Mouse (Mus musculus) c-Kit-positive CD71-negative TER-119-negative erythroid progenitor cells, embryonic 14.5 days (primary cell): ENCODE data around the gene Plxna2.

Experiments used
- DNase-seq: peaks from one replicate; pipeline ENCODE4 v3.0.0-alpha.2; 2013; ENCODE audit warnings: low read depth

Gene Plxna2

DNA sequence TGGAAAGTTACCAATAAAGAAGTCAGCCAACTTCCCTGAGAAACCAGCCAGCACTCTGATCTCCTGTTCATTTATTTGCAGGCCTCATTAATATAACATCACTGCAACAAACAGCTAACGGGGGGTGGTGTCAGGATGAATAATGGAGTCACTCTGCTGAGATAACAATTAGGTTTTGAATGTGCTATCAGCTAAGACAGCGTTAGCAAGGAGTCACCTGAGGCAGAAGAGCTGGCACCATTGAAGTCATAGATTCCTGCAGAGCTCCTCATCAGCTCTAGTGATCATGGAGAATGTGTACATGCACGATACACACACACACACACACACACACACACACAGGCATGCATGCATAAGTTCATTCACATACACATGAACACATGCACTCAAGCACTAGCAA, 154.0 kb downstream of the Plxna2 start:
- no peak for DNase-seq

- no peak for DNase-seq
These were observed 155.9 kb downstream of the Plxna2 start for GRCm38 (mm10) chr1:194773899-194774298.

DNA sequence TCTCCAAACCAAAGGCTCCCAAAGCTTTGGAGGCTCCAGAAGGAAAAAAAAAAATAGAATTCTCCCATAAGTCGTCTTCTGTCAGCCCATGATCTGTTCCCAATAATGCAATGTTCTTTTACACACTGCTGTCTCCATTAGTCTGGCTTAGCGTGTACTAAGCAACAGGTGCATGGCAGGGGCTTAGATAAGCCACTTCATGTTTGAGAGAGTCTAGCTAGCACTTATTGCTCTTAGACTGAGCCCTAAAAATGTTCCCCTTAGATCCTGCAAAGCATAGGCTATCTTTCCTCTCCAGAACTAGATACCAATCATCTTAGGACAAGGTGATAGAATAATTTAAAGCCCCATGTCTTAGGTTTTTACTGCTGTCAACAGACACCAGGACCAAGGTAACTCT, 156.3 kb downstream of the Plxna2 start:
- no peak for DNase-seq

DNA sequence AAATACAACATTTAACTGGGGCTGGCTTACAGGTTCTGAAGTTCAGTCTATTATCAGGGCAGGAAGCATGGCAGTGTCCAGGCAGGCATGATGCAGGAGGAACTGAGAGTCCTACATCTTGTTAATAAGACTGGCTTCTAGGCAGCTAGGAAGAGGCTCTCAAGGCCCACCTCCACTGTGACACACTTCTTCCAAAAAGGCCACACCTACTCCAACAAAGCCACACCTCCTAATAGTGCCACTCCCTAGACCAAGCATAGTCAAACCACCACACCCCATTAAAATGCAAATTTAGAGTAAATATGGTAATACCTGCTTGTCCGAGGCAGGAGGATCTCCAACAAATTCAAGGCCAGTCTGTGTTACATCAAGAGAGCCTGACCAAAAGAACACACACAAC, 156.7 kb downstream of the Plxna2 start:
- no peak for DNase-seq

DNA sequence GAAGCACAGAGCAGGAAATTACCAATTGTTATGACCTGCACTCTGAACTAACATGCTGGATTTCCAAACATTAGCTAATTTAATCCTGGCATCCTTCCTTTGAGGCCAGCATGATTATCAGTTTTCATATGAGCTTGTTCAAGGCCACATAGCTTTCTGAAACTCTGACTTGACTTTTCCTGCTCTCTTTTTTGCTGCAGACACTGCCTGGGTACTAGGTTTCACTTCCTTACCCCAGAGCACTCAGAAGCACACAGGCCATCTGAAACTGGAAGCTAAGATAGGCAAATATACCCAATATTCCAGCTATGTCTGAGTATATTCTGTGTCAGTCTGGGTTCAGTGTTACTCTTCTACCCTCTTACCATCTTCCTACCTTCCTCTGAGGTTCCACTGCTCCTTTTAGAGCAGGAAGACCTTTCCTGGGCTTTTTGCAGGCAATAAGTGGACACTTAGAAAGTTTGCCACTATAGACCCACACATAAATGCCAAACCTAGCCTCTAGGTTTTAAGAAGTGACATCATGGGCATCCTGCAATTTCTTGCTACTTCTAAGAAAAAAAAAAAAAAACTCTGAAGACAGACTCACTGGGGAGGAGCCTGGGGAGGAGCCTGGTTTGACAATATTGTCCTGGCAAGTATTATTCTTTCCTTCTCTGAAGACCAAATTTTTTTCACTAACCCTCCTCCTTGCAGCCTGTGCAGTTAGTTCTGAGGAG, 157.8 kb downstream of the Plxna2 start:
- DNase-seq = no peak

- no peak for DNase-seq
These were observed 158.7 kb downstream of the Plxna2 start for GRCm38 (mm10) chr1:194776510-194777244.

DNA sequence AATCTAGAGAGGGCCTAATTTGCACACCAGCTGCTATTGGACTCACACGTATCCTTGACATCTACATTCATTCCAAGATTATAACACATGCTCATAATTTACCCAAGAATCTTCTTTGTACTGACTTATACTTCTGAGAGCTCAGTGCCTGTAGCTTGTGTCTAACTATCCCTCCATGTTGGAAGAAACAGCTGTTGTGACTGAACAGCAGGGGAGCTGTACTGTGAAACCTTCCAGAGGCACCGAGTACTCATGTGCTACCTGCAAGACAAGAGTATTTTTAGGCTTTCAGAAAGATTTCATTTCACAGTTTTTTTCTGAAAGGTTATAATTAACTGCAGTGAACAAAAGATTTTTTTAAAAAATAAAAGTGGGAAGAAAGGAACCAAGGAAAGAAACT, 159.6 kb downstream of the Plxna2 start:
- DNase-seq = no peak

GRCm38 (mm10) chr1:194780392-194780791, 162.4 kb downstream of the Plxna2 start:
- DNase-seq = no peak

DNA sequence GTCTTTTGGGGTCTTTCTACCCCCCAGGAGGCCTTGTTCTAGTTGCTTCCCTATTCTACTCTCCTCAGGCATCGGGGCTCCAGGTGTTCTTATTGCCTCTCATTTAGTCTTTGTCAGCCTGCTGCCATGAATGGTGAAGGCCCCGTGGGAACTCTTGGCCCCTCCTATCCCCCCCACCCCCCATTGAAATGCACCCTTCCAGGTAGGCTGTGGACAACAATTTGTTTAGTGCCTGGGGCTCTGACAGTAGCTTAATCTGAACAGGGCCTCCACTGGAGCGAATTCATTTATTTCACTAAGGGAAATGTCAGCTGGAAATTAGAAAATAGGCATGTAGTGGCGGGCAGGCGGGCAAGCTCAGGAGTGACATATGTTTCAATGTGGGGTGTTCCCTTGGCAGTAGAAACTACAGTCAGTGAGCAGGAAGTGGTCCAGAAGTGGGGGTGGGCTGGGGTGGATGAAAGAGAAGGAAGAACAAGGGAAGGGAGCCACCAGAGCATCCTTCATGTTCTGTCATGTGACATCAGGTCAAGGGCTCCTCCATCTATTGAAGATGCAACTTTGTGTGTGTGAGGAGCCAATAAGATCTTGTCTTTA, 162.9 kb downstream of the Plxna2 start:
- no peak for DNase-seq

DNA sequence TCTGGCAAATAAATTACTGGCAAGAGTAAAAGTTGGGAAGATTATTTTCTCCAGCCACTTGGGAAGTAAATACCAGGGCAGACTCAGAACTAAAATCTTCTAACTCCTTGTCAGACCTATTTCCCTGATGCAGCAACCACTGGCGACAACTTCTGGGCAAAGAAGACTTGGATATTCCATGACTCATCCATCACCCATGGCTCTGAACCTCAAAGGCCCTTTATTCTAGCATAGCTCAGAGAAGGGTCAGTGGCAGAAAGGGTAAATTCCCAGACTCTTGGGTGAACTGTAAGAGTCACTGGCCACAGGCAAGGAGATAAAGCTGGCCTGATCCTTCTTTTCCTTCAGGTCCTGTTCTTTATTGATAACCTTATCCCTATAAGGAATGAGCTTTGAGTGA, 163.5 kb downstream of the Plxna2 start:
- DNase-seq = no peak

DNA sequence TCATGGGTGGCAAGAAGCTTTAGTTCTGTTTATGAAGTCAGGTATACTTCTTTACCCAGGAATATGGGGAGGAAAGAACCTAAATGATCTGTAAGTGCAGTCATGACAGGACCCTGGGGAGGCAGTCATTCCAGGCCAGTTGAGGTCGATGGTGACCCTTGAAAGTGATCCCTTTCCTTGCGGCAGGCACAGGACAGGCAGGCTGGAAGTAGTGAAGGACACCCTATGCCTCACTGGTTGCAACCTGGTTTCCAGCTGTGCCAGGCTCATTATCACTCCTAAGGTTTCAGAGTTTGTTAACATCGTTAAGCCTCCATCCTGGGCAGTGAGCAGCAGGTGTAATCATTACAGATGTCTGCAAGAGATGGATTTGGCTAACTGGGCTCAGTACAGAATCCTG, 164.3 kb downstream of the Plxna2 start:
- DNase-seq = no peak

- DNase-seq = no peak
These were observed 169.6 kb downstream of the Plxna2 start for GRCm38 (mm10) chr1:194787626-194788025.

DNA sequence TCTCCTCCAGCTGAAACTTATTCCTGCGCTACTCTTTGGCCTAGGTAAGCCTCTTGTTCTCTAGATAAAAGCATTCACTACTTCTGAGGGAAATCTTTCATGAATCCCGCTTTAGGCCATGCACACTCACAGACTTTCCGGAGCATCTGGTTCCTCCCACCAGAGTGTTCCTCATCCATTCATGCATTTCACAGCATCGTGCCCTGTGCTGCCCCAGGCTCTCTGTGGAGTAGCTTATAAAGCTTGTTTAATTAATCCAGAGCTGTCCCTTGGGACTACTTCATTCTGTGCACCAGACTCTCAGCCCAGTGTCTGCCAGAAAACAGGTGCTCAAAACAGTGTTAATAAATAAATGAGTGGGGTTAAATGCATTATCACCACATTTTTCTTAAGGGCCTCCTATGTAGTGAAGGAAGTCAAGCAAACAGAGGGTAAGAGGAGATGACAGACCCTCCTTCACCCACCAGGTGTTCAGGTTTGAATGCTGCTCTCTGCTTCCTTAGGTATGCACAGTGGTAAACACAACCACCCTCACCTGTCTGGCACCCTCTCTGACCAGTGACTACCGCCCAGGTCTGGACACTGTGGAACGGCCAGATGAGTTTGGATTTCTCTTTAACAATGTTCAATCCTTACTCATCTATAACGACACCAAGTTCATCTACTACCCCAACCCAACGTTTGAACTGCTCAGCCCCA, 175.4 kb downstream of the Plxna2 start:
- DNase-seq = no peak

DNA sequence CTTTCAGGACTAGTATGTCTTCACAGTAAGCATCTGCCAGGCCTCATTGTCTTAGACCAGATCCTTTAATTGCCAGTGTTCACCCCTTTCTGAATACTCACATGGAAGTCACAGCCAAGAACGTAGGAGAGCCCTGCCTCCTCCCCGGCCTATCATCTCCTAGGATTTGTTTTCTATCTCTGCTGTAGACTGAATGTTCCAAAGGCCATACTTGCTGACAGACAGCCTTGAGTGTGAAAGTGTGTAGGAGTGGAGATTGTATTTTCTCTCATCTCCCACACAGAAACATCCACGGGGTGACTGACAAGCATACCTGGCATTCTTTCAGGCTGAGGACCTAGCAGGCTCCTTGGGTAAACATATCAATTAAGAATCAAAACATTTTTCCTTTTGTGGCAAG, 177.3 kb downstream of the Plxna2 start:
- DNase-seq = no peak

DNA sequence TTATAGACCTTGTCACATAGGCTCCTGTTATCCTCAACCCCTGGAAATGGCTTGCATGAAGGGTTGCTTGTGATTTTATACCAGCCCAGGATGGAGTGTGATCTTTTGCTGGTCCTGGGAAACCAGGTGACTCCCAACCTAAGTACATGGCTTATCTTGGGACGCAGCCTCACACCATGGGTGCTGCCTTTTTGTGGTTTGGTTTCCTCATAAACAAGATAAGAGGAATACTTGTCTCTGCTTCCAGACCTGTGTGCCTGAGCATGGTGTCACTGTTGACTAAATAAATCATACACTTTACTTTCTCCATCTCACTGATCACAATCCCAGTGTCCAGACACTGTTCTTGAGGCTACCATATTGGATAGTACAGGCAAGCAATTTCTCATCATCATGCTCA, 179.8 kb downstream of the Plxna2 start:
- DNase-seq = no peak

DNA sequence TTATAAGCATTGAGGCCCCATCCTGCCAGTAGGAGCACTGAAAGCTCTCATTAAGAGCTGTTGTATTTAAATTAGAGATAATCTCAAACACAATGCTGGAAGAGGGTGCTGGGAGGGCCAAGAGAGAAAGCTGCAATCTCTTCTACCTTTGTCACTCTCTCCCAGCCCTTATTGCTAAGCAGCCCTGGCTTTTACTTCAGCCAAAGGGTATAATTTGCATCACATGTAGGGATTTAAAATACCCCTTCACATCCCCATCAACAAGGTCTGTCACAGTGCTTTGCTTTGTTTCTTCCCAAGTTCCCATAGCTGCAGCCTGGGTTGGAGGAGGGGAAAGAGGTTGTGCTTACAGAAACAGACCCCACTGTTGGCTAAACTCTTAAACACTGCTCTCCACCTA, 180.5 kb downstream of the Plxna2 start:
- DNase-seq = no peak

DNA sequence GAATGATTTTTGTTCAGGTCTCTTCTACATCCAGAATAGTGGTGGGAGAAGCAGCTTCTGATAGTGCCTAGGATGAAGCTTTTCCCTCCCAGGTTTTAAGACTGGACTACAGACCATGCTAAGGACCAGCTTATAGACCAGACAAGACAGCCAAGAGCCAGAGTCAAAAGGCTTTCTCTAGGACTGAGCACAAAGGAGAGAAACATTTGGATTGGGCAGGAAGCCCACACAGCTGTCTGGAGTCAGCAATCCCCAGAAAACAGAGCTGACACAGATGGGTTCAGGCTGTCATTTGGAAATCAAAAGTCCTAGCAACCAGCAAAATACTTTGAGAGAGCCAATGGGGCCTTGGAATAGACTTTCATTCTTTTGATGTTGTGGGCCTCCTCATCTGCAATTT, 190.2 kb downstream of the Plxna2 start:
- DNase-seq = no peak

DNA sequence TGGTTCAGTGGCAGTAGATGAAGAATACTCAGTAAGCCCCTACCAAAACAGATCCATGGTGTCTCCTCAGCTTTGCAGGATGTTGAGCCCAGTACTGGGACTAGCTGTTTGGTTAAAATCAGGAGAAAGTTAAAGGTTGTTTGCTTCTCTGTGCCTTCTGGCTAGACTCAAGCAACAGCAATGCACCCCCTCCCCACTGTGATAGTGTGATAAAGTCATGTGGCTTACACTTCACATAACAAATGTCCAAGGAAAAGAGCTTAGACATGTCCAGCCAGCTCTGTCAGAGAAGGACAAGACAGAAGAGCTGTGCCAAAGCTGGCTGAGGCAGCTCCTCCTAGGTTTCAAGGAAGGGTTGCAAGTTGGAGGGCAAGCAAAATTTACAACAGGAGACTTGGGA, 190.7 kb downstream of the Plxna2 start:
- no peak for DNase-seq

DNA sequence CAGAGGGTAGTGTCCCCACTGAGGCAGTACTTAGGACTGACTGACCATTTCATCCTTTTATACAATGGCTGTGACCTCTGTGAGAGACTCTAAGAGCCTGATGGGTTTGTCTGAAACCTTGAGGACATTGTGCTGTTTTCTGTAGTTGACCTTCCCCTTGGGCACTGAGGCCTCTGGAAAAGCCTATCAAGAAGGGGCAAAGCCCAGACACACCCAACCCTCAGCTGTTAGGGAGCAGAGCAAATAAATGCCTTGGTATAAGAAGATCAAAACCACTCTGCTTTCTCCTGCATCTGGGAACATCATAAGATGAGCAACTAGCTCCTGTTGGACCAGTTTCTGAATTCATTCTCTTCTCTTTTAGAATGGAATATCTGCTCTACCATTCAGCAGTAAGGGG, 191.6 kb downstream of the Plxna2 start:
- DNase-seq = no peak

GRCm38 (mm10) chr1:194814187-194814586, 196.2 kb downstream of the Plxna2 start:
- no peak for DNase-seq

DNA sequence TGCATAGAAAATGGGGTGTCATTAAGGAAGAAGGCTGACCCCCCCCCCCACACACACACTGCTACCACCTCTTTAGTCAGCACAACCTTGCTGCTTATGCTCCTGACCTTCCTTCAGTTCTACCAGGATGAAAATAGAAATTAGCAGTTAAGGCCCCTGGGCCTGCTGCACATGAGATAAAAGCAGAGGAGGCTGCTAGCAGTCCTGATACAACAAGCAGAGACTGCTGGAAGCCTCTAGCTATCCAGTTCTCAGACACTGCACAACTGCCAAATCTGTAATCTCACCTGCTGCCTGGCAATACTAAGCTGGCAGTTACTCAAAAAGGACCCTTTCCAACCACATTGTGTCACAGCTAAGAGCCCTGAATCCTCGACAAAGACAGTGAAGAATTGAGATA, 197.5 kb downstream of the Plxna2 start:
- DNase-seq = no peak

GRCm38 (mm10) chr1:194816913-194817312, 198.9 kb downstream of the Plxna2 start:
- DNase-seq = peak; percentile 56

DNA sequence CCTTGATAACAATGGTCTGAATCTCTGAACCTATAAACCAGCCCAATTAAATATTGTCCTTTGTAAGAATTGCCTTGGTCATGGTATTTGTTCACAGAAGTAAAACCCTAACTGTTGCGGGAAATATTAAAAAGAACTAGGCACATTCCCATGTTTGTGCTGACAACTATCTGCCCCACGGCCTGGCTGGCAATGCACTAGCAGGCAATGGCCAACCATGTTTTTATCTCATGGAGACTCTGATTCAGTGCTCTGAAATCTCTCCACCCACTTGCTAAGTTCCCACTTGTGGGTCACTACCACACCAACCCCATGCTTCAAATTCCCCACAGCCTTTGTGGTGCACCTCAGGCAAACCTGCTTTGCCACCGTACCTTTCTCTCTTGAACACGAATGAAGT, 202.9 kb downstream of the Plxna2 start:
- DNase-seq = no peak
